Mouse (Mus musculus): ENCODE data around the gene Epb41l1.
A peak's percentile ranks its signal among the peaks of the same experiment; 100 is the strongest.

Epb41l1 gene

GRCm38 (mm10) chr2:156425618-156426017, 4.9 kb downstream of the Epb41l1 start:
- DNase-seq = no peak

GRCm38 (mm10) chr2:156426151-156426550, 5.4 kb downstream of the Epb41l1 start:
- DNase-seq = no peak

- no peak for DNase-seq
These were observed 9.1 kb downstream of the Epb41l1 start for GRCm38 (mm10) chr2:156429836-156430235.

GRCm38 (mm10) chr2:156430326-156430725, 9.6 kb downstream of the Epb41l1 start:
- no peak for DNase-seq

- no peak for DNase-seq
These were observed 10.7 kb downstream of the Epb41l1 start for GRCm38 (mm10) chr2:156431409-156431808.

GRCm38 (mm10) chr2:156432086-156432485, 11.4 kb downstream of the Epb41l1 start:
- no peak for DNase-seq

- peak; percentile 36 for DNase-seq
These were observed 12.5 kb downstream of the Epb41l1 start for GRCm38 (mm10) chr2:156432874-156433868.

GRCm38 (mm10) chr2:156437637-156438036, 16.9 kb downstream of the Epb41l1 start:
- DNase-seq = no peak

GRCm38 (mm10) chr2:156439666-156440462, 19.2 kb downstream of the Epb41l1 start:
- DNase-seq = peak; percentile 49

- DNase-seq = no peak
These were observed 21.2 kb downstream of the Epb41l1 start for GRCm38 (mm10) chr2:156441909-156442308.

- DNase-seq = no peak
These were observed 22.6 kb downstream of the Epb41l1 start for GRCm38 (mm10) chr2:156443323-156443722.

GRCm38 (mm10) chr2:156446489-156447035, 25.9 kb downstream of the Epb41l1 start:
- no peak for DNase-seq

- DNase-seq = peak; percentile 11
These were observed 26.9 kb downstream of the Epb41l1 start for GRCm38 (mm10) chr2:156447413-156448295.

- no peak for DNase-seq
These were observed 30.8 kb downstream of the Epb41l1 start for GRCm38 (mm10) chr2:156451225-156452148.

GRCm38 (mm10) chr2:156452149-156452536, 31.4 kb downstream of the Epb41l1 start:
- DNase-seq = no peak

GRCm38 (mm10) chr2:156453822-156454221, 33.1 kb downstream of the Epb41l1 start:
- peak; percentile 51 for DNase-seq

GRCm38 (mm10) chr2:156455508-156456108, 34.9 kb downstream of the Epb41l1 start:
- DNase-seq = no peak

GRCm38 (mm10) chr2:156456386-156457342, 36.0 kb downstream of the Epb41l1 start:
- no peak for DNase-seq

- no peak for DNase-seq
These were observed 36.6 kb downstream of the Epb41l1 start for GRCm38 (mm10) chr2:156457343-156457717.
